Mouse (Mus musculus) kidney, embryonic 14.5 days (tissue): Measurements from ENCODE around the gene Pin4. TPM values are rescaled to one million over a fixed set of nuclear protein-coding genes. Genes with fewer than 3 reads are reported as not detected.

Experiments
- ATAC-seq: fragments of 200-750 bp; cut with Nextera tagmentation; 2 replicates; pipeline ENCODE4 v1.8.0; 2017; ENCODE audit warnings: moderate number of reproducible peaks, mild to moderate bottlenecking, moderate TSS enrichment, moderate library complexity; ENCODE audit not compliant: low FRiP score, low TSS enrichment
- H3K27ac ChIP-seq: fragments of 300-500 bp; sonication (generic); 2 replicates; pipeline ENCODE4 v1.5.1; 2014; ENCODE audit warnings: low read depth, mild to moderate bottlenecking, low read length, moderate library complexity, mixed read lengths
- H3K27me3 ChIP-seq: fragments of 300-500 bp; sonication (generic); 2 replicates; pipeline ENCODE4 v1.6.1; 2014; ENCODE audit warnings: mild to moderate bottlenecking, low read length; ENCODE audit not compliant: control insufficient read depth, insufficient read depth
- H3K36me3 ChIP-seq: fragments of 300-500 bp; sonication (generic); 2 replicates; pipeline ENCODE4 v1.6.1; 2014; ENCODE audit warnings: low read length, mixed read lengths; ENCODE audit not compliant: control insufficient read depth, insufficient read depth
- H3K4me1 ChIP-seq: fragments of 300-500 bp; sonication (generic); 2 replicates; pipeline ENCODE4 v1.6.1; 2014; ENCODE audit warnings: low read length, mixed read lengths; ENCODE audit not compliant: control insufficient read depth, insufficient read depth
- H3K4me2 ChIP-seq: fragments of 300-500 bp; sonication (generic); replicated peaks from 2 replicates; pipeline ENCODE4 v1.6.1; 2014; ENCODE audit warnings: low read depth, mild to moderate bottlenecking, low read length
- H3K4me3 ChIP-seq: fragments of 300-500 bp; sonication (generic); 2 replicates; pipeline ENCODE4 v1.5.1; 2014; ENCODE audit warnings: mild to moderate bottlenecking, low read length
- H3K9ac ChIP-seq: fragments of 300-500 bp; sonication (generic); 2 replicates; pipeline ENCODE4 v1.6.1; 2014; ENCODE audit warnings: low read depth, mild to moderate bottlenecking, low read length, moderate library complexity
- H3K9me3 ChIP-seq: fragments of 300-500 bp; sonication (generic); 2 replicates; pipeline ENCODE4 v1.6.1; 2016; ENCODE audit warnings: low read length; ENCODE audit not compliant: control insufficient read depth
- WGBS: fragments of 180-500 bp; shearing (Covaris S2); extraction: QIAGEN DNeasy Blood & Tissue Kit; methylation state at CpG from one replicate; pipeline ENCODE4 v1.1.7; 2014; 5-methylcytosine and 5-hydroxymethylcytosine counted together
- polyA plus RNA-seq: library from polyadenylated mRNA; unstranded; fragments of >200 nt; fragmentation: Nextera tagmentation; extraction: Ambion mirVana; gene quantifications from 2 replicates; pipeline ENCODE4 v1.2.1, GENCODE M21; 2014

The Pin4 gene
- polyA plus RNA-seq, 1 experiment from 2014 or later, result 73.2 TPM

DNA sequence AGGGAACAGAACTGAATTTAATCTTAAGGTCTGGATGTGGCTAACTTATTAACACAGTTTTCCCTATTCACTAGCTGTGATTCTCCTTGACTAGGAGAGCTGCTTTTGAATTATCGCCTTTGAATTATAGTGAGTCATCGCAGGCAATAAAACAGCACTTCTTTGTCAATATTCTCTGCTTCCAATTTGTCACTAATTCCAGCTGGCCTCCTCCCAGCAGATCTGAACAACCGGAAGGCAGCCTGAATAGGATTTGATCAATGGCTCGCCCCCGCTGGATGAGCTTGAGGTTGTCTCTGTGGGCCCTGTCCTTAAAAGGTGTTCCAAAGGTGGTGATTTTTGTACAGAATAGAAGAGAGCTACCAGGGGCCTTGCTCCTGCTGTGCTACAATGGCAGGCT, 47.3 kb downstream of the Pin4 start:
- no peaks in the 10 kb centered on the region for H3K4me1 ChIP-seq
- ATAC-seq, result no peak
- no peak overlapping the region for H3K9ac ChIP-seq
- no peak overlapping the region for H3K4me2 ChIP-seq
- no peak overlapping the region for H3K4me3 ChIP-seq
- H3K9me3 ChIP-seq, result no peaks in the 10 kb centered on the region
- WGBS, result 52% methylated on average over 5 of the region's 5 CpGs
- H3K36me3 ChIP-seq, result no peaks in the 10 kb centered on the region
- H3K27ac ChIP-seq, result no peak overlapping the region
- H3K27me3 ChIP-seq, result no peaks in the 10 kb centered on the region

GRCm38 (mm10) chrX:102166986-102167385, 47.7 kb downstream of the Pin4 start:
- no peaks in the 10 kb centered on the region for H3K9me3 ChIP-seq
- ATAC-seq, result no peak
- H3K4me2 ChIP-seq, result no peak overlapping the region
- no peaks in the 10 kb centered on the region for H3K4me1 ChIP-seq
- WGBS, result 34% methylated on average over 6 of the region's 6 CpGs
- H3K9ac ChIP-seq, result no peak overlapping the region
- H3K27me3 ChIP-seq, result no peaks in the 10 kb centered on the region
- H3K27ac ChIP-seq, result no peak overlapping the region
- no peaks in the 10 kb centered on the region for H3K36me3 ChIP-seq
- no peak overlapping the region for H3K4me3 ChIP-seq

- Histone ChIP-seq H3K9ac (no peak overlapping the region), H3K27me3 (no peaks in the 10 kb centered on the region), H3K4me1 (no peaks in the 10 kb centered on the region), H3K4me2 (no peak overlapping the region), H3K4me3 (no peak overlapping the region), H3K27ac (no peak overlapping the region), H3K9me3 (no peaks in the 10 kb centered on the region), H3K36me3 (no peaks in the 10 kb centered on the region)
- ATAC-seq, result no peak
- WGBS, result 67% methylated on average over 1 of the region's 1 CpGs
These were observed 50.5 kb downstream of the Pin4 start for GRCm38 (mm10) chrX:102169724-102170123.

DNA sequence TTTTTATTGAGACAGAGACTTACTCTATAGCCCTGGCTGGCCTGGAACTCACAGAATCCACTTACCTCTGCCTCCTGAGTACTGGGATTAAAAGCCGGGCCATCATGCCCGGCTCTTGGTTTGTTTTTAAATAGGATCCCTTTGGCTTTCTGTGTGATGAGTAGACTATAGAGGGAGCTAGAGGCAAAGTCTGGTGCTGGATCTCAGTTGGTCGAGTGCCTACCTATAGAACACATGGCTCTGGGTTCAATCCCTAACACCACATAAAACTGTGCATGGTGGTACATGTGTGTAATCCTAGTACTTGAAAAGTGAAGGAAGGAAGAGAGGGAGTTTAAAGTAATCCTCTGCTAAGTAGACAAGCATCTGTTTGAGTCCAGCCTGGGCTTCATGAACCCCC, 50.9 kb downstream of the Pin4 start:
- Histone ChIP-seq H3K36me3 (no peaks in the 10 kb centered on the region), H3K27ac (no peak overlapping the region), H3K9ac (no peak overlapping the region), H3K4me1 (no peaks in the 10 kb centered on the region), H3K4me2 (no peak overlapping the region), H3K4me3 (no peak overlapping the region), H3K9me3 (no peaks in the 10 kb centered on the region), H3K27me3 (no peaks in the 10 kb centered on the region)
- 66% methylated on average over 3 of the region's 3 CpGs for WGBS
- no peak for ATAC-seq

DNA sequence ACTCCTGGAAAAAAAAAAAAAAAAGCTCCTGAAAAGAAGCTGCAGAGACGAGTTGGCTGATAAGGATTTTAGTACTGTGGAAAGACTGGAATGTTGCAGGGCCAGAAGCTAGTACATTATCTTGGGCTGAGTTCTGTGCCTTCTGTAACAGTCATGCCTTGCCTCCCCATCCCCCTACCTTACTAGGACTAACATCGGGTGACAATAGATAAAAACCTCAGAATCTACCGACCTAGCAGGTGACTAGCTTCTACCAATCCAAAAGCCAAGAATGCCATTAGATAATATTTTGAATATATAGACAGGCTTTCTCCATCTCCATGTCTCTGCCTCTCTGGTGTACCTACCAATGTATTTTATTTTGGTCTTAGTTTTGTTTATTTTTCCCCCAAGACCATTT, 51.7 kb downstream of the Pin4 start:
- H3K4me3 ChIP-seq, result no peak overlapping the region
- no peak overlapping the region for H3K27ac ChIP-seq
- ATAC-seq, result no peak
- no peaks in the 10 kb centered on the region for H3K36me3 ChIP-seq
- no peak overlapping the region for H3K9ac ChIP-seq
- no peak overlapping the region for H3K4me2 ChIP-seq
- H3K9me3 ChIP-seq, result no peaks in the 10 kb centered on the region
- H3K27me3 ChIP-seq, result no peaks in the 10 kb centered on the region
- H3K4me1 ChIP-seq, result no peaks in the 10 kb centered on the region
- 76% methylated on average over 3 of the region's 3 CpGs for WGBS

- Histone ChIP-seq H3K4me1 (no peaks in the 10 kb centered on the region), H3K36me3 (no peaks in the 10 kb centered on the region), H3K9ac (no peak overlapping the region), H3K9me3 (no peaks in the 10 kb centered on the region), H3K4me2 (no peak overlapping the region), H3K27me3 (no peaks in the 10 kb centered on the region), H3K27ac (no peak overlapping the region), H3K4me3 (no peak overlapping the region)
- 84% methylated on average over 5 of the region's 5 CpGs for WGBS
- ATAC-seq, result no peak
These were observed 56.5 kb downstream of the Pin4 start for GRCm38 (mm10) chrX:102175538-102176287.

Other genes with a start within 250 kb of the Pin4 start
- gene Rtl5, start 48.1 kb upstream of the Pin4 start, polyA plus RNA-seq, result 2.0 and 2.6 TPM in 2 replicates
- 10.1 and 19.0 TPM in 2 replicates for gene Ercc6l, start 37.6 kb downstream of the Pin4 start, polyA plus RNA-seq
- gene Rps4x, start 69.9 kb downstream of the Pin4 start, polyA plus RNA-seq, result 993 and 1,252 TPM in 2 replicates
- gene Cited1, start 132.7 kb downstream of the Pin4 start, polyA plus RNA-seq, result 167 and 188 TPM in 2 replicates